Mouse (Mus musculus) myocyte (in vitro differentiated cells): ENCODE results near the gene Stat5a. TPM values are rescaled to one million over a fixed set of nuclear protein-coding genes. Genes with fewer than 3 reads are reported as not detected.

ENCODE experiments used
- H3K27me3 ChIP-seq: one replicate; pipeline ENCODE4 v1.6.1; 2011; ENCODE audit not compliant: control insufficient read depth, insufficient read depth, insufficient read length
- H3K36me3 ChIP-seq: one replicate; pipeline ENCODE4 v1.6.1; 2011; ENCODE audit not compliant: control insufficient read depth, insufficient read depth
- H3K4me2 ChIP-seq: one replicate; pipeline ENCODE4 v1.6.1; 2011; ENCODE audit warnings: low read depth, control low read depth
- H3K4me3 ChIP-seq: one replicate; pipeline ENCODE4 v1.5.1; 2011; ENCODE audit warnings: mild to moderate bottlenecking, control low read depth, moderate library complexity
- H3K79me2 ChIP-seq: one replicate; pipeline ENCODE4 v1.6.1; 2011; ENCODE audit not compliant: control insufficient read depth, insufficient read depth
- H3ac ChIP-seq: one replicate; pipeline ENCODE4 v1.6.1; 2011; ENCODE audit not compliant: control insufficient read depth, insufficient read length
- CEBPB ChIP-seq: IDR thresholded peaks from 2 replicates; pipeline ENCODE4 v1.6.1; 2011; ENCODE audit warnings: mild to moderate bottlenecking, moderate library complexity; ENCODE audit not compliant: poor library complexity, insufficient read depth, severe bottlenecking
- E2F4 ChIP-seq: IDR thresholded peaks from one replicate; pipeline ENCODE4 v1.6.1; 2011; ENCODE audit warnings: mild to moderate bottlenecking, control low read depth, moderate library complexity; ENCODE audit not compliant: insufficient read depth
- MAX ChIP-seq: IDR thresholded peaks from one replicate; pipeline ENCODE4 v1.6.1; 2011; ENCODE audit warnings: low read depth, mild to moderate bottlenecking, control low read depth
- MYOD1 ChIP-seq, 3 experiments: IDR thresholded peaks; one replicate each; pipeline ENCODE4 v1.6.1; 2011; ENCODE audit warnings: control low read depth in 2 of 3, low read depth in 2 of 3, mild to moderate bottlenecking in 2 of 3, moderate library complexity in 1 of 3; ENCODE audit not compliant: insufficient read length in 2 of 3, control insufficient read depth in 1 of 3
- MYOG ChIP-seq, 3 experiments: IDR thresholded peaks; one replicate each; pipeline ENCODE4 v1.6.1; 2011; ENCODE audit warnings: control low read depth in 2 of 3, low read depth in 2 of 3, mild to moderate bottlenecking in 2 of 3; ENCODE audit not compliant: insufficient read length in 2 of 3, control insufficient read depth in 1 of 3, insufficient read depth in 1 of 3
- POLR2A ChIP-seq: IDR thresholded peaks from one replicate; pipeline ENCODE4 v1.6.1; 2011; ENCODE audit warnings: low read depth, mild to moderate bottlenecking, control low read depth, moderate library complexity; ENCODE audit not compliant: insufficient read length
- POLR2AphosphoS2 ChIP-seq: IDR thresholded peaks from one replicate; pipeline ENCODE4 v1.6.1; 2011; ENCODE audit warnings: low read depth, control low read depth; ENCODE audit not compliant: insufficient read length
- REST ChIP-seq: IDR thresholded peaks from one replicate; pipeline ENCODE4 v1.6.1; 2011; ENCODE audit warnings: mild to moderate bottlenecking, control low read depth, moderate library complexity; ENCODE audit not compliant: insufficient read depth, insufficient read length
- SRF ChIP-seq: IDR thresholded peaks from one replicate; pipeline ENCODE4 v1.6.1; 2011; ENCODE audit warnings: low read depth; ENCODE audit not compliant: control insufficient read depth, insufficient read length
- TCF12 ChIP-seq: IDR thresholded peaks from one replicate; pipeline ENCODE4 v1.6.1; 2011; ENCODE audit warnings: mild to moderate bottlenecking, control low read depth; ENCODE audit not compliant: poor library complexity, insufficient read depth, severe bottlenecking
- TCF3 ChIP-seq: IDR thresholded peaks from one replicate; pipeline ENCODE4 v1.6.1; 2011; ENCODE audit warnings: low read depth, control low read depth; ENCODE audit not compliant: insufficient read length
- USF1 ChIP-seq: IDR thresholded peaks from one replicate; pipeline ENCODE4 v1.6.1; 2011; ENCODE audit warnings: low read depth, mild to moderate bottlenecking, control low read depth, moderate library complexity
- polyA plus RNA-seq: library from polyadenylated mRNA; unstranded; fragments of >200 nt; fragmentation: generic; extraction: Trizol; gene quantifications from one replicate; pipeline ENCODE4 v1.2.1, GENCODE M21; 2012; ENCODE audit warnings: missing spikeins

Gene Stat5a
- polyA plus RNA-seq, 1 experiment, result 27.2 TPM

GRCm38 (mm10) chr11:100850778-100851528 lies 8.2 kb upstream of the Stat5a start:
- TF ChIP-seq TCF12, result no peak
- TF ChIP-seq USF1, result no peak
- no peak for TF ChIP-seq MYOD1 (IDR thresholded peaks at IDR 0.05; ENCODE audit: control insufficient read depth in 1 of 3, insufficient read length in 2 of 3, low read depth in 2 of 3)
- no peak for TF ChIP-seq TCF3
- no peak for TF ChIP-seq E2F4
- TF ChIP-seq REST, result no peak
- no peak for TF ChIP-seq CEBPB
- no peak for TF ChIP-seq MYOG (IDR thresholded peaks at IDR 0.05; ENCODE audit: control insufficient read depth in 1 of 3, insufficient read depth in 1 of 3, insufficient read length in 2 of 3, low read depth in 2 of 3)
- no peak for TF ChIP-seq POLR2A
- TF ChIP-seq POLR2AphosphoS2, result no peak
- no peak for TF ChIP-seq MAX
- no peak for TF ChIP-seq SRF
- H3K27me3 ChIP-seq, result peaks cover 16% of the 10 kb centered on the region
- peaks cover 6% of the 10 kb centered on the region for H3K79me2 ChIP-seq
- peak overlapping the region; percentile 50 for H3ac ChIP-seq
- peak overlapping the region; percentile 90 for H3K4me2 ChIP-seq
- H3K36me3 ChIP-seq, result no peaks in the 10 kb centered on the region
- peak overlapping the region; percentile 31 for H3K4me3 ChIP-seq

- H3ac ChIP-seq, result no peak overlapping the region
- H3K4me3 ChIP-seq, result no peak overlapping the region
- H3K79me2 ChIP-seq, result peaks cover 6% of the 10 kb centered on the region
- H3K4me2 ChIP-seq, result no peak overlapping the region
- H3K27me3 ChIP-seq, result peaks cover 17% of the 10 kb centered on the region
- no peaks in the 10 kb centered on the region for H3K36me3 ChIP-seq
- TF ChIP-seq USF1, result no peak
- no peak for TF ChIP-seq POLR2AphosphoS2
- TF ChIP-seq POLR2A, result no peak
- TF ChIP-seq MYOG (IDR thresholded peaks at IDR 0.05; ENCODE audit: control insufficient read depth in 1 of 3, insufficient read depth in 1 of 3, insufficient read length in 2 of 3, low read depth in 2 of 3), result no peak
- no peak for TF ChIP-seq SRF
- no peak for TF ChIP-seq E2F4
- no peak for TF ChIP-seq MAX
- TF ChIP-seq MYOD1 (IDR thresholded peaks at IDR 0.05; ENCODE audit: control insufficient read depth in 1 of 3, insufficient read length in 2 of 3, low read depth in 2 of 3), result no peak
- TF ChIP-seq TCF3, result no peak
- no peak for TF ChIP-seq REST
- TF ChIP-seq CEBPB, result no peak
- no peak for TF ChIP-seq TCF12
These were observed 7.1 kb upstream of the Stat5a start for GRCm38 (mm10) chr11:100852088-100852487.

GRCm38 (mm10) chr11:100853018-100853417 lies 6.1 kb upstream of the Stat5a start:
- H3ac ChIP-seq, result no peak overlapping the region
- no peak overlapping the region for H3K4me3 ChIP-seq
- no peaks in the 10 kb centered on the region for H3K79me2 ChIP-seq
- TF ChIP-seq POLR2AphosphoS2 (no peak), MYOD1 (IDR thresholded peaks at IDR 0.05; ENCODE audit: control insufficient read depth in 1 of 3, insufficient read length in 2 of 3, low read depth in 2 of 3) (peak in 1 of 3 experiments; percentile 21), E2F4 (no peak)
- peaks cover 17% of the 10 kb centered on the region for H3K27me3 ChIP-seq
- no peak overlapping the region for H3K4me2 ChIP-seq
- H3K36me3 ChIP-seq, result no peaks in the 10 kb centered on the region

GRCm38 (mm10) chr11:100854268-100854667 lies 4.9 kb upstream of the Stat5a start:
- Histone ChIP-seq H3K27me3 (peaks cover 17% of the 10 kb centered on the region), H3K36me3 (no peaks in the 10 kb centered on the region), H3ac (no peak overlapping the region), H3K4me2 (no peak overlapping the region), H3K79me2 (no peaks in the 10 kb centered on the region), H3K4me3 (no peak overlapping the region)
- no peak for TF ChIP-seq TCF3
- TF ChIP-seq CEBPB, result no peak
- no peak for TF ChIP-seq POLR2AphosphoS2
- no peak for TF ChIP-seq MAX
- no peak for TF ChIP-seq MYOD1 (IDR thresholded peaks at IDR 0.05; ENCODE audit: control insufficient read depth in 1 of 3, insufficient read length in 2 of 3, low read depth in 2 of 3)

- H3K27me3 ChIP-seq, result peaks cover 17% of the 10 kb centered on the region
- no peak overlapping the region for H3ac ChIP-seq
- no peak overlapping the region for H3K4me2 ChIP-seq
- no peak overlapping the region for H3K4me3 ChIP-seq
- no peaks in the 10 kb centered on the region for H3K79me2 ChIP-seq
- H3K36me3 ChIP-seq, result no peaks in the 10 kb centered on the region
- no peak for TF ChIP-seq MYOG (IDR thresholded peaks at IDR 0.05; ENCODE audit: control insufficient read depth in 1 of 3, insufficient read depth in 1 of 3, insufficient read length in 2 of 3, low read depth in 2 of 3)
- TF ChIP-seq E2F4, result no peak
- TF ChIP-seq SRF, result no peak
- TF ChIP-seq TCF12, result no peak
These were observed 4.0 kb upstream of the Stat5a start for GRCm38 (mm10) chr11:100855178-100855577.
